Mouse (Mus musculus) MEL (cell line): Measurements from ENCODE around the gene Thsd4. TPM values are rescaled to one million over a fixed set of nuclear protein-coding genes. Genes with fewer than 3 reads are reported as not detected.

ENCODE experiments used
- DNase-seq: peaks from one replicate; pipeline ENCODE4 v3.0.0; 2011; ENCODE audit warnings: low read depth, low spot score
- H3K27ac ChIP-seq: 2 replicates; pipeline ENCODE4 v1.5.1; 2012; ENCODE audit warnings: low read depth, mild to moderate bottlenecking, control low read depth, low read length, moderate library complexity; ENCODE audit not compliant: control insufficient read depth
- H3K27me3 ChIP-seq, 2 experiments: fragments of 150-350 bp in 1 of 2; sonication (generic) in 1 of 2; 2 replicates each; pipeline ENCODE4 v1.6.1; 2012; ENCODE audit warnings: low read length in 2 of 2, mild to moderate bottlenecking in 2 of 2, improper control_type of control experiment in 1 of 2, moderate library complexity in 1 of 2; ENCODE audit not compliant: insufficient read depth in 2 of 2, control insufficient read depth in 1 of 2
- H3K36me3 ChIP-seq, 2 experiments: 2 replicates each; pipeline ENCODE4 v1.6.1; 2012 to 2014; ENCODE audit warnings: low read length in 2 of 2, improper control_type of control experiment in 1 of 2, inconsistent platforms in 1 of 2, mild to moderate bottlenecking in 1 of 2; ENCODE audit not compliant: insufficient read depth in 2 of 2, control insufficient read depth in 1 of 2
- H3K4me1 ChIP-seq, 2 experiments: fragments of 150-350 bp in 1 of 2; sonication (generic) in 1 of 2; 2 replicates each; pipeline ENCODE4 v1.6.1; 2012; ENCODE audit warnings: low read length in 2 of 2, improper control_type of control experiment in 1 of 2, mild to moderate bottlenecking in 1 of 2; ENCODE audit not compliant: insufficient read depth in 2 of 2, control insufficient read depth in 1 of 2
- H3K4me3 ChIP-seq, 2 experiments: fragments of 150-350 bp in 1 of 2; sonication (generic) in 1 of 2; 2 replicates each; pipeline ENCODE4 v1.5.1; 2012; ENCODE audit warnings: low read depth in 2 of 2, low read length in 2 of 2, mild to moderate bottlenecking in 2 of 2, moderate library complexity in 2 of 2, control low read depth in 1 of 2, improper control_type of control experiment in 1 of 2; ENCODE audit not compliant: control insufficient read depth in 1 of 2, insufficient read depth in 1 of 2
- H3K79me2 ChIP-seq: 2 replicates; pipeline ENCODE4 v1.6.1; 2012; ENCODE audit warnings: mild to moderate bottlenecking, low read length, moderate library complexity; ENCODE audit not compliant: control insufficient read depth, poor library complexity, insufficient read depth
- H3K9ac ChIP-seq: 2 replicates; pipeline ENCODE4 v1.6.1; 2012; ENCODE audit warnings: low read depth, mild to moderate bottlenecking, control low read depth, low read length, moderate library complexity; ENCODE audit not compliant: control insufficient read depth, poor library complexity, severe bottlenecking
- H3K9me3 ChIP-seq: fragments of 150-350 bp; sonication (generic); replicated peaks from 2 replicates; pipeline ENCODE4 v1.6.1; 2012; ENCODE audit warnings: mild to moderate bottlenecking, low read length, improper control_type of control experiment, moderate library complexity; ENCODE audit not compliant: insufficient read depth
- CHD2 ChIP-seq: IDR thresholded peaks from 2 replicates; pipeline ENCODE4 v1.6.1; 2011; ENCODE audit warnings: low read length, improper control_type of control experiment
- CTCF ChIP-seq, 3 experiments: IDR thresholded peaks in 2 of 3; conservative IDR thresholded peaks in 1 of 3; 2 replicates each; pipeline ENCODE4 v1.5.1; 2011 to 2012; ENCODE audit warnings: low read length in 3 of 3, low read depth in 2 of 3, mild to moderate bottlenecking in 2 of 3, improper control_type of control experiment in 1 of 3, inconsistent platforms in 1 of 3, mixed read lengths in 1 of 3, moderate library complexity in 1 of 3; ENCODE audit not compliant: control insufficient read depth in 1 of 3, insufficient read depth in 1 of 3, poor library complexity in 1 of 3, severe bottlenecking in 1 of 3
- E2F4 ChIP-seq: IDR thresholded peaks from 2 replicates; pipeline ENCODE4 v1.6.1; 2011; ENCODE audit warnings: low read depth, low read length, improper control_type of control experiment, borderline replicate concordance
- ETS1 ChIP-seq: IDR thresholded peaks from 2 replicates; pipeline ENCODE4 v1.6.1; 2012; ENCODE audit warnings: low read depth, mild to moderate bottlenecking, inconsistent platforms, low read length, improper control_type of control experiment, moderate library complexity
- GABPA ChIP-seq: IDR thresholded peaks from 2 replicates; pipeline ENCODE4 v1.6.1; 2012; ENCODE audit warnings: low read depth, mild to moderate bottlenecking, inconsistent platforms, low read length, improper control_type of control experiment, moderate library complexity
- GATA1 ChIP-seq: IDR thresholded peaks from 2 replicates; pipeline ENCODE4 v1.6.1; 2011; ENCODE audit warnings: low read depth, low read length, improper control_type of control experiment
- HCFC1 ChIP-seq: IDR thresholded peaks from 2 replicates; pipeline ENCODE4 v1.6.1; 2012; ENCODE audit warnings: low read depth, mild to moderate bottlenecking, inconsistent platforms, low read length, improper control_type of control experiment, moderate library complexity
- KAT2A ChIP-seq: conservative IDR thresholded peaks from 2 replicates; pipeline ENCODE4 v1.6.1; 2012; ENCODE audit warnings: low read depth, low read length, improper control_type of control experiment, inconsistent platforms
- MAX ChIP-seq: IDR thresholded peaks from 2 replicates; pipeline ENCODE4 v1.6.1; 2011; ENCODE audit warnings: low read length, improper control_type of control experiment
- MEF2A ChIP-seq: IDR thresholded peaks from 2 replicates; pipeline ENCODE4 v1.6.1; 2014; ENCODE audit warnings: low read depth, mild to moderate bottlenecking, inconsistent platforms, low read length, improper control_type of control experiment; ENCODE audit not compliant: poor library complexity, insufficient replicate concordance, severe bottlenecking; ENCODE audit errors: extremely low read depth
- MXI1 ChIP-seq: IDR thresholded peaks from 2 replicates; pipeline ENCODE4 v1.6.1; 2011; ENCODE audit warnings: mild to moderate bottlenecking, low read depth, low read length, improper control_type of control experiment
- MYB ChIP-seq: IDR thresholded peaks from 2 replicates; pipeline ENCODE4 v1.6.1; 2011; ENCODE audit warnings: mild to moderate bottlenecking, low read depth, low read length, improper control_type of control experiment
- NELFE ChIP-seq: IDR thresholded peaks from 2 replicates; pipeline ENCODE4 v1.6.1; 2011; ENCODE audit warnings: low read depth, low read length, improper control_type of control experiment
- NRF1 ChIP-seq: IDR thresholded peaks from 2 replicates; pipeline ENCODE4 v1.6.1; 2014; ENCODE audit warnings: low read depth, mild to moderate bottlenecking, inconsistent platforms, low read length, improper control_type of control experiment, moderate library complexity; ENCODE audit not compliant: poor library complexity, insufficient read depth, severe bottlenecking
- POLR2AphosphoS2 ChIP-seq: IDR thresholded peaks from 2 replicates; pipeline ENCODE4 v1.6.1; 2011; ENCODE audit warnings: low read length, improper control_type of control experiment
- RAD21 ChIP-seq: IDR thresholded peaks from 2 replicates; pipeline ENCODE4 v1.6.1; 2011; ENCODE audit warnings: mild to moderate bottlenecking, low read depth, low read length, improper control_type of control experiment
- RCOR1 ChIP-seq: IDR thresholded peaks from 2 replicates; pipeline ENCODE4 v1.6.1; 2012; ENCODE audit warnings: low read depth, mild to moderate bottlenecking, inconsistent platforms, low read length, improper control_type of control experiment
- TAL1 ChIP-seq: IDR thresholded peaks from 2 replicates; pipeline ENCODE4 v1.6.1; 2012; ENCODE audit warnings: mild to moderate bottlenecking, inconsistent platforms, low read length, moderate library complexity, mixed read lengths
- TCF12 ChIP-seq: IDR thresholded peaks from 2 replicates; pipeline ENCODE4 v1.6.1; 2014; ENCODE audit warnings: low read depth, mild to moderate bottlenecking, inconsistent platforms, low read length, improper control_type of control experiment, moderate library complexity
- UBTF ChIP-seq: IDR thresholded peaks from 2 replicates; pipeline ENCODE4 v1.6.1; 2012; ENCODE audit warnings: low read depth, mild to moderate bottlenecking, inconsistent platforms, low read length, improper control_type of control experiment, moderate library complexity, borderline replicate concordance; ENCODE audit not compliant: insufficient read depth
- USF2 ChIP-seq, 2 experiments: IDR thresholded peaks; 2 replicates each; pipeline ENCODE4 v1.6.1; 2011 to 2012; ENCODE audit warnings: improper control_type of control experiment in 2 of 2, low read length in 2 of 2, borderline replicate concordance in 1 of 2, inconsistent platforms in 1 of 2, low read depth in 1 of 2, mild to moderate bottlenecking in 1 of 2; ENCODE audit not compliant: insufficient read depth in 1 of 2
- ZC3H11A ChIP-seq: IDR thresholded peaks from 2 replicates; pipeline ENCODE4 v1.6.1; 2012; ENCODE audit warnings: low read depth, mild to moderate bottlenecking, inconsistent platforms, low read length, improper control_type of control experiment
- ZMIZ1 ChIP-seq: IDR thresholded peaks from 2 replicates; pipeline ENCODE4 v1.6.1; 2012; ENCODE audit warnings: low read depth, mild to moderate bottlenecking, inconsistent platforms, low read length, improper control_type of control experiment, moderate library complexity
- ZNF384 ChIP-seq: IDR thresholded peaks from 2 replicates; pipeline ENCODE4 v1.6.1; 2012; ENCODE audit warnings: low read depth, mild to moderate bottlenecking, inconsistent platforms, low read length, improper control_type of control experiment
- polyA plus RNA-seq, 2 experiments: library from polyadenylated mRNA; stranded (reverse) in 1 of 2; unstranded in 1 of 2; fragments of >175 nt in 1 of 2; fragments of >200 nt in 1 of 2; gene quantifications; 2 replicates each; pipeline versions ENCODE4 v1.2.1 to v1.2.4; 2012; ENCODE audit warnings: low replicate concordance in 2 of 2, low read depth in 1 of 2; ENCODE audit not compliant: insufficient read length in 2 of 2, insufficient read depth in 1 of 2, missing spikeins in 1 of 2
- total RNA-seq: library from RNA; depleted of rRNA; stranded (reverse); fragments of 300-350 nt; gene quantifications from 2 replicates; pipeline ENCODE4 v1.2.3, GENCODE M21; 2012

The Thsd4 gene
- total and polyA plus RNA-seq, 3 experiments: 0.08 TPM; not detected in 1

GRCm38 (mm10) chr9:60152990-60153389, 368.9 kb downstream of the Thsd4 start:
- no peaks in the 10 kb centered on the region for H3K27me3 ChIP-seq
- H3K27ac ChIP-seq: no peak overlapping the region
- no peak for TF ChIP-seq CHD2
- peak in 1 of 3 experiments; percentile 19; a peak in 1 of 6 replicates for TF ChIP-seq CTCF (IDR thresholded peaks at IDR 0.05 in 2 of 3, conservative IDR thresholded peaks at IDR 0.05 in 1 of 3; ENCODE audit: control insufficient read depth in 1 of 3, insufficient read depth in 1 of 3, low read depth in 2 of 3, low read length in 3 of 3, poor library complexity in 1 of 3, severe bottlenecking in 1 of 3)
- no peak for TF ChIP-seq ZC3H11A
- no peak for TF ChIP-seq MEF2A
- no peak for TF ChIP-seq TCF12
- H3K4me1 ChIP-seq: no peaks in the 10 kb centered on the region
- no peak for DNase-seq
- H3K9me3 ChIP-seq: no peaks in the 10 kb centered on the region
- no peak overlapping the region for H3K4me3 ChIP-seq
- no peak overlapping the region for H3K9ac ChIP-seq
- H3K36me3 ChIP-seq: no peaks in the 10 kb centered on the region
- H3K79me2 ChIP-seq: no peaks in the 10 kb centered on the region

GRCm38 (mm10) chr9:60151897-60152627, 369.8 kb downstream of the Thsd4 start:
- no peaks in the 10 kb centered on the region for H3K4me1 ChIP-seq
- no peak overlapping the region for H3K27ac ChIP-seq
- no peaks in the 10 kb centered on the region for H3K36me3 ChIP-seq
- H3K4me3 ChIP-seq: no peak overlapping the region
- H3K27me3 ChIP-seq: no peaks in the 10 kb centered on the region
- H3K9ac ChIP-seq: no peak overlapping the region
- no peak for TF ChIP-seq ETS1
- no peak for TF ChIP-seq HCFC1
- TF ChIP-seq GABPA: no peak
- no peak for TF ChIP-seq NRF1
- no peak for TF ChIP-seq MYB
- no peak for TF ChIP-seq ZMIZ1
- DNase-seq: no peak
- no peaks in the 10 kb centered on the region for H3K9me3 ChIP-seq
- no peaks in the 10 kb centered on the region for H3K79me2 ChIP-seq

- Histone ChIP-seq H3K9ac (no peak overlapping the region), H3K4me1 (no peaks in the 10 kb centered on the region), H3K27ac (no peak overlapping the region), H3K27me3 (no peaks in the 10 kb centered on the region), H3K9me3 (no peaks in the 10 kb centered on the region), H3K4me3 (no peak overlapping the region), H3K36me3 (no peaks in the 10 kb centered on the region), H3K79me2 (no peaks in the 10 kb centered on the region)
- no peak for DNase-seq
- TF ChIP-seq NELFE: no peak
- TF ChIP-seq MAX: no peak
- no peak for TF ChIP-seq ZNF384
- no peak for TF ChIP-seq KAT2A
- TF ChIP-seq UBTF: no peak
- no peak for TF ChIP-seq ETS1
- no peak for TF ChIP-seq E2F4
- TF ChIP-seq NRF1: no peak
- no peak for TF ChIP-seq MEF2A
- no peak for TF ChIP-seq MXI1
- no peak for TF ChIP-seq HCFC1
- no peak for TF ChIP-seq RAD21
- TF ChIP-seq POLR2AphosphoS2: no peak
- no peak for TF ChIP-seq TAL1
- no peak for TF ChIP-seq RCOR1
- no peak for TF ChIP-seq USF2 (IDR thresholded peaks at IDR 0.05; ENCODE audit: borderline replicate concordance in 1 of 2, insufficient read depth in 1 of 2, low read depth in 1 of 2, low read length in 2 of 2)
- TF ChIP-seq GATA1: no peak
- TF ChIP-seq CTCF (IDR thresholded peaks at IDR 0.05 in 2 of 3, conservative IDR thresholded peaks at IDR 0.05 in 1 of 3; ENCODE audit: control insufficient read depth in 1 of 3, insufficient read depth in 1 of 3, low read depth in 2 of 3, low read length in 3 of 3, poor library complexity in 1 of 3, severe bottlenecking in 1 of 3): no peak
These were observed 371.3 kb downstream of the Thsd4 start for GRCm38 (mm10) chr9:60150511-60150910.
